Mouse (Mus musculus) right cerebral cortex, postnatal 4 days (tissue): ENCODE results near the gene Sac3d1.
A peak's percentile ranks its signal among the peaks of the same experiment; 100 is the strongest.

ENCODE experiments used
- DNase-seq: peaks from one replicate; pipeline ENCODE4 v3.0.0-alpha.2; 2022

Sac3d1 gene

GRCm38 (mm10) chr19:6118677-6119185, 281 bp upstream of the Sac3d1 start:
- peak; percentile 51 for DNase-seq

- DNase-seq, result no peak
Measured at GRCm38 (mm10) chr19:6117346-6117985, 984 bp downstream of the Sac3d1 start.

GRCm38 (mm10) chr19:6116113-6116850, 2.2 kb downstream of the Sac3d1 start:
- no peak for DNase-seq

GRCm38 (mm10) chr19:6113116-6113515, 5.3 kb downstream of the Sac3d1 start:
- no peak for DNase-seq

- no peak for DNase-seq
Measured at GRCm38 (mm10) chr19:6105586-6105985, 12.9 kb downstream of the Sac3d1 start, which contains the start of gene Naaladl1. Gene Naaladl1 (plus strand): TSS chr19:6105782.

- no peak for DNase-seq
Measured at GRCm38 (mm10) chr19:6104476-6104875, 14.0 kb downstream of the Sac3d1 start.

- no peak for DNase-seq
Measured at GRCm38 (mm10) chr19:6102169-6102853, 16.1 kb downstream of the Sac3d1 start.

- DNase-seq, result no peak
Measured at GRCm38 (mm10) chr19:6101186-6101585, 17.3 kb downstream of the Sac3d1 start.

- no peak for DNase-seq
Measured at GRCm38 (mm10) chr19:6097847-6098246, 20.6 kb downstream of the Sac3d1 start.

GRCm38 (mm10) chr19:6094119-6094518, 24.3 kb downstream of the Sac3d1 start, which contains the start of gene AC131692.1:
Gene AC131692.1 (plus strand): TSS chr19:6094419.
- no peak for DNase-seq

GRCm38 (mm10) chr19:6088841-6089240, 29.6 kb downstream of the Sac3d1 start:
- DNase-seq, result no peak

GRCm38 (mm10) chr19:6085417-6085879, 33.0 kb downstream of the Sac3d1 start:
- DNase-seq, result no peak

GRCm38 (mm10) chr19:6084478-6085248, 33.8 kb downstream of the Sac3d1 start, which contains the start of the genes Zfpl1 and Cdca5:
Gene Zfpl1 (minus strand): TSS chr19:6084956.
Gene Cdca5 (plus strand): TSS chr19:6084983.
- DNase-seq, result peak; percentile 92

- no peak for DNase-seq
Measured at GRCm38 (mm10) chr19:6082156-6082555, 36.3 kb downstream of the Sac3d1 start, which contains the start of gene Gm28374. Gene Gm28374 (minus strand): TSS chr19:6082256.

GRCm38 (mm10) chr19:6079983-6080480, 38.4 kb downstream of the Sac3d1 start, which contains the start of gene Tmem262:
Gene Tmem262 (plus strand): TSS chr19:6080033.
- no peak for DNase-seq

GRCm38 (mm10) chr19:6076564-6077393, 41.7 kb downstream of the Sac3d1 start, which contains the start of gene Vps51:
Gene Vps51 (minus strand): TSS chr19:6077231.
- peak; percentile 74 for DNase-seq

GRCm38 (mm10) chr19:6073889-6074288, 44.6 kb downstream of the Sac3d1 start:
- no peak for DNase-seq

- no peak for DNase-seq
Measured at GRCm38 (mm10) chr19:6071261-6071660, 47.2 kb downstream of the Sac3d1 start.

- DNase-seq, result no peak
Measured at GRCm38 (mm10) chr19:6070571-6071250, 47.7 kb downstream of the Sac3d1 start.

- no peak for DNase-seq
Measured at GRCm38 (mm10) chr19:6069851-6070250, 48.6 kb downstream of the Sac3d1 start.
